In genomic region chr11:68717171-68717840, GRCm38 (mm10) we compare ENCODE assay signal across 8 mouse cellular contexts. TPM values are rescaled to one million over a fixed set of nuclear protein-coding genes. Genes with fewer than 3 reads are reported as not detected.
DNase-seq lines count a peak whose midpoint lies in the region; ATAC-seq and TF ChIP-seq lines count a peak whose summit lies in the region.

No protein-coding gene starts in this region.

- 77% methylated on average over 16 of the region's 16 CpGs for WGBS in forebrain, embryonic 12.5 days
- WGBS in forebrain, postnatal 0 days, result 55% methylated on average over 16 of the region's 16 CpGs
- 75% methylated on average over 16 of the region's 16 CpGs for WGBS in midbrain, embryonic 12.5 days
- WGBS in midbrain, embryonic 11.5 days, result 75% methylated on average over 16 of the region's 16 CpGs
- WGBS in neural tube, embryonic 15.5 days, result 51% methylated on average over 16 of the region's 16 CpGs
- 87% methylated on average over 16 of the region's 16 CpGs for WGBS in thymus, adult 2 months

- no peak for TF ChIP-seq CTCF in forebrain, postnatal 0 days (IDR thresholded peaks at IDR 0.05; ENCODE audit: low read depth)
- no peak for TF ChIP-seq CTCF in thymus, adult 2 months (IDR thresholded peaks at IDR 0.05; ENCODE audit: borderline replicate concordance, control insufficient read depth, extremely low read depth, insufficient read depth, low read length, poor library complexity)

- no peak overlapping the region for H3K4me2 ChIP-seq in forebrain, embryonic 12.5 days
- no peak overlapping the region for H3K4me2 ChIP-seq in forebrain, postnatal 0 days (ENCODE audit: low read depth)
- no peak overlapping the region for H3K4me2 ChIP-seq in midbrain, embryonic 12.5 days (replicated peaks)
- no peak overlapping the region for H3K4me2 ChIP-seq in midbrain, embryonic 11.5 days
- peak overlapping the region; percentile 7; the same call in 1 of the 2 replicates for H3K4me2 ChIP-seq in neural tube, embryonic 15.5 days

- H3K4me3 ChIP-seq in forebrain, embryonic 12.5 days (replicated peaks), result no peak overlapping the region
- H3K4me3 ChIP-seq in forebrain, postnatal 0 days (ENCODE audit: low read depth, low read length), result no peak overlapping the region
- no peak overlapping the region for H3K4me3 ChIP-seq in midbrain, embryonic 12.5 days
- no peak overlapping the region for H3K4me3 ChIP-seq in midbrain, embryonic 11.5 days (ENCODE audit: low read depth, low read length)
- H3K4me3 ChIP-seq in neural tube, embryonic 15.5 days (replicated peaks), result no peak overlapping the region
- no peak overlapping the region for H3K4me3 ChIP-seq in thymus, adult 2 months (ENCODE audit: control insufficient read depth, insufficient read depth, low read length)

- H3K9me3 ChIP-seq in forebrain, embryonic 12.5 days, result no peaks in the 10 kb centered on the region
- H3K9me3 ChIP-seq in forebrain, postnatal 0 days (ENCODE audit: low read length), result no peaks in the 10 kb centered on the region
- H3K9me3 ChIP-seq in midbrain, embryonic 12.5 days, result no peaks in the 10 kb centered on the region
- H3K9me3 ChIP-seq in midbrain, embryonic 11.5 days (ENCODE audit: control insufficient read depth, low read length), result no peaks in the 10 kb centered on the region
- H3K9me3 ChIP-seq in neural tube, embryonic 15.5 days (replicated peaks), result no peaks in the 10 kb centered on the region

- no peaks in the 10 kb centered on the region for H3K27me3 ChIP-seq in forebrain, embryonic 12.5 days
- H3K27me3 ChIP-seq in forebrain, postnatal 0 days (ENCODE audit: insufficient read depth, low read length), result no peaks in the 10 kb centered on the region
- no peaks in the 10 kb centered on the region for H3K27me3 ChIP-seq in midbrain, embryonic 12.5 days
- H3K27me3 ChIP-seq in midbrain, embryonic 11.5 days (ENCODE audit: control insufficient read depth, insufficient read depth, low read length), result no peaks in the 10 kb centered on the region
- H3K27me3 ChIP-seq in neural tube, embryonic 15.5 days (replicated peaks), result no peaks in the 10 kb centered on the region
- H3K27me3 ChIP-seq in thymus, adult 2 months (ENCODE audit: control insufficient read depth, insufficient read depth, low read length), result no peaks in the 10 kb centered on the region

- peaks cover 26% of the 10 kb centered on the region for H3K4me1 ChIP-seq in forebrain, embryonic 12.5 days
- H3K4me1 ChIP-seq in forebrain, postnatal 0 days (ENCODE audit: insufficient read depth), result no peaks in the 10 kb centered on the region
- peaks cover 23% of the 10 kb centered on the region for H3K4me1 ChIP-seq in midbrain, embryonic 12.5 days
- peaks cover 9% of the 10 kb centered on the region for H3K4me1 ChIP-seq in midbrain, embryonic 11.5 days (ENCODE audit: control insufficient read depth, insufficient read depth, low read length)
- H3K4me1 ChIP-seq in neural tube, embryonic 15.5 days, result peaks cover 42% of the 10 kb centered on the region
- H3K4me1 ChIP-seq in thymus, adult 2 months (replicated peaks; ENCODE audit: control insufficient read depth, insufficient read depth, low read length), result no peaks in the 10 kb centered on the region

- no peak for TF ChIP-seq POLR2A in thymus, adult 2 months (IDR thresholded peaks at IDR 0.05; ENCODE audit: control insufficient read depth, extremely low read depth, insufficient read depth, low read length, poor library complexity)

- H3K36me3 ChIP-seq in forebrain, embryonic 12.5 days (replicated peaks), result peaks cover 42% of the 10 kb centered on the region
- peaks cover 8% of the 10 kb centered on the region; the same call in 1 of the 2 replicates for H3K36me3 ChIP-seq in forebrain, postnatal 0 days (ENCODE audit: insufficient read depth)
- H3K36me3 ChIP-seq in midbrain, embryonic 12.5 days, result peaks cover 35% of the 10 kb centered on the region
- H3K36me3 ChIP-seq in midbrain, embryonic 11.5 days (ENCODE audit: control insufficient read depth, insufficient read depth, low read length), result peaks cover 3% of the 10 kb centered on the region
- peaks cover 19% of the 10 kb centered on the region for H3K36me3 ChIP-seq in neural tube, embryonic 15.5 days
- no peaks in the 10 kb centered on the region for H3K36me3 ChIP-seq in thymus, adult 2 months (ENCODE audit: control insufficient read depth, insufficient read depth, low read length)

- intact Hi-C loops in heart, postnatal 14 days (cut with DNase I), result no loop called here

- H3K27ac ChIP-seq in forebrain, embryonic 12.5 days, result peak overlapping the region; percentile 6
- H3K27ac ChIP-seq in forebrain, postnatal 0 days (ENCODE audit: low read depth, low read length), result no peak overlapping the region
- H3K27ac ChIP-seq in midbrain, embryonic 12.5 days (replicated peaks), result peak overlapping the region; percentile 35
- no peak overlapping the region; the same call in 1 of the 2 replicates for H3K27ac ChIP-seq in midbrain, embryonic 11.5 days (ENCODE audit: low read depth, low read length)
- H3K27ac ChIP-seq in neural tube, embryonic 15.5 days (replicated peaks), result peak overlapping the region; percentile 64
- H3K27ac ChIP-seq in thymus, adult 2 months (ENCODE audit: control insufficient read depth, insufficient read depth, low read length), result no peak overlapping the region

- DNase-seq in forebrain, postnatal 0 days, result no peak
- no peak for DNase-seq in midbrain, embryonic 11.5 days (ENCODE audit: low spot score, missing footprints)
- peak; percentile 8 to 26 for DNase-seq in heart, postnatal 14 days
- no peak for DNase-seq in thymus, adult 2 months
- no peak for DNase-seq in urinary bladder, adult 18-20 months (ENCODE audit: low spot score in 2 of 2)

- H3K9ac ChIP-seq in forebrain, embryonic 12.5 days, result no peak overlapping the region
- H3K9ac ChIP-seq in forebrain, postnatal 0 days, result no peak overlapping the region
- no peak overlapping the region for H3K9ac ChIP-seq in midbrain, embryonic 12.5 days (replicated peaks)
- H3K9ac ChIP-seq in midbrain, embryonic 11.5 days (ENCODE audit: low read length), result no peak overlapping the region
- H3K9ac ChIP-seq in neural tube, embryonic 15.5 days (replicated peaks), result 0 out of 2 replicates have a peak overlapping the region, but pooled peaks have one; percentile 17

- no peak for ATAC-seq in forebrain, embryonic 12.5 days (ENCODE audit: low FRiP score)
- no peak for ATAC-seq in forebrain, postnatal 0 days
- ATAC-seq in midbrain, embryonic 12.5 days (ENCODE audit: low FRiP score, low read depth), result no peak
- no peak for ATAC-seq in midbrain, embryonic 11.5 days (ENCODE audit: low FRiP score)
- peak; percentile 34; the same call in 1 of the 2 replicates for ATAC-seq in neural tube, embryonic 15.5 days (ENCODE audit: low FRiP score)

RNA-seq across cellular contexts. Expression of gene Myh10, which starts 25.9 kb away (rescaled TPM):
- 174 and 185 TPM in 2 replicates for polyA plus RNA-seq in forebrain, embryonic 12.5 days (2016; fragmentation: Nextera tagmentation; extraction: Ambion mirVana)
- total RNA-seq in forebrain, postnatal 0 days (2014; rRNA removed), result 141 and 183 TPM in 2 replicates
- polyA plus RNA-seq in forebrain, postnatal 0 days (2015; fragmentation: Nextera tagmentation; extraction: Ambion mirVana), result 50.4 and 68.0 TPM in 2 replicates
- 164 and 167 TPM in 2 replicates for polyA plus RNA-seq in midbrain, embryonic 12.5 days (2016; fragmentation: Nextera tagmentation; extraction: Ambion mirVana)
- polyA plus RNA-seq in midbrain, embryonic 11.5 days (2014; fragmentation: Nextera tagmentation; extraction: Ambion mirVana), result 139 and 141 TPM in 2 replicates
- 10 to 100 TPM; 44.0 to 46.9 TPM for total RNA-seq in heart, postnatal 14 days (2021)
- polyA plus RNA-seq in neural tube, embryonic 15.5 days (2015; fragmentation: Nextera tagmentation; extraction: Ambion mirVana), result 79.6 and 84.8 TPM in 2 replicates
- polyA plus RNA-seq in thymus, adult 2 months (2012; rRNA removed), result 5.6 and 5.7 TPM in 2 replicates

Comparison
In these comparisons a context has a peak if more than half of its experiments do, and no peak if none do; other contexts are left out.
1. H3K27ac ChIP-seq: peak in forebrain, embryonic 12.5 days (single experiment), midbrain, embryonic 12.5 days (single experiment) and neural tube, embryonic 15.5 days (single experiment); none in forebrain, postnatal 0 days (single experiment), midbrain, embryonic 11.5 days (single experiment) and thymus, adult 2 months (single experiment).
2. DNase-seq: peak in heart, postnatal 14 days (2 of 2); none in forebrain, postnatal 0 days (single experiment), midbrain, embryonic 11.5 days (single experiment), thymus, adult 2 months (single experiment) and urinary bladder, adult 18-20 months (0 of 2).